Mouse (Mus musculus): ENCODE results near the gene Marc1.

Marc1 gene

GRCm38 (mm10) chr1:184810780-184811575, at the start of gene Marc1:
Marc1 (minus strand) TSS chr1:184811313.
- peak; percentile 54 for DNase-seq (ENCODE audit: low spot score)

- DNase-seq (ENCODE audit: low spot score): no peak
These were observed 49.2 kb upstream of the Marc1 start for GRCm38 (mm10) chr1:184860276-184860675.

GRCm38 (mm10) chr1:184858253-184858652, 47.1 kb upstream of the Marc1 start:
- no peak for DNase-seq (ENCODE audit: low spot score)

- no peak for DNase-seq (ENCODE audit: low spot score)
These were observed 46.1 kb upstream of the Marc1 start for GRCm38 (mm10) chr1:184857216-184857615.

- no peak for DNase-seq (ENCODE audit: low spot score)
These were observed 42.8 kb upstream of the Marc1 start for GRCm38 (mm10) chr1:184853922-184854321.

GRCm38 (mm10) chr1:184853339-184853738, 42.2 kb upstream of the Marc1 start:
- DNase-seq (ENCODE audit: low spot score): peak; percentile 82

- peak; percentile 76 for DNase-seq (ENCODE audit: low spot score)
These were observed 40.9 kb upstream of the Marc1 start for GRCm38 (mm10) chr1:184851741-184852618.

- peak; percentile 54 for DNase-seq (ENCODE audit: low spot score)
These were observed 40.1 kb upstream of the Marc1 start for GRCm38 (mm10) chr1:184851166-184851565.

GRCm38 (mm10) chr1:184846973-184847372, 35.9 kb upstream of the Marc1 start:
- no peak for DNase-seq (ENCODE audit: low spot score)

GRCm38 (mm10) chr1:184846092-184846750, 35.1 kb upstream of the Marc1 start, which contains the start of gene Marc2:
Marc2 (minus strand) TSS chr1:184846451.
- DNase-seq (ENCODE audit: low spot score): no peak

- DNase-seq (ENCODE audit: low spot score): peak; percentile 93
These were observed 34.3 kb upstream of the Marc1 start for GRCm38 (mm10) chr1:184845111-184846071.

- DNase-seq (ENCODE audit: low spot score): peak; percentile 66
These were observed 33.4 kb upstream of the Marc1 start for GRCm38 (mm10) chr1:184844326-184845066.

GRCm38 (mm10) chr1:184837649-184838048, 26.5 kb upstream of the Marc1 start:
- DNase-seq (ENCODE audit: low spot score): no peak

- DNase-seq (ENCODE audit: low spot score): no peak
These were observed 25.2 kb upstream of the Marc1 start for GRCm38 (mm10) chr1:184836350-184836749.

- no peak for DNase-seq (ENCODE audit: low spot score)
These were observed 22.4 kb upstream of the Marc1 start for GRCm38 (mm10) chr1:184833499-184833898.

- peak; percentile 60 for DNase-seq (ENCODE audit: low spot score)
These were observed 21.1 kb upstream of the Marc1 start for GRCm38 (mm10) chr1:184832211-184832610.

- DNase-seq (ENCODE audit: low spot score): no peak
These were observed 18.8 kb upstream of the Marc1 start for GRCm38 (mm10) chr1:184829897-184830296.

- peak; percentile 66 for DNase-seq (ENCODE audit: low spot score)
These were observed 16.1 kb upstream of the Marc1 start for GRCm38 (mm10) chr1:184827175-184827701.

GRCm38 (mm10) chr1:184825093-184825492, 14.0 kb upstream of the Marc1 start:
- peak; percentile 67 for DNase-seq (ENCODE audit: low spot score)

- DNase-seq (ENCODE audit: low spot score): peak; percentile 97
These were observed 13.3 kb upstream of the Marc1 start for GRCm38 (mm10) chr1:184824439-184824851.
